ENCODE assay signal across 28 mouse cellular contexts in genomic region chr12:103962337-103962736, GRCm38 (mm10). TPM values are rescaled to one million over a fixed set of nuclear protein-coding genes. Genes with fewer than 3 reads are reported as not detected.
"Had no signal": no experiment of that assay in that cellular context is flagged by ENCODE, and none has a peak within 500 bp of the region (broad histone marks: within the 10 kb centered on the region; RNA-seq: fewer than 3 reads in every experiment).

No protein-coding gene starts in this region.

- H3K4me2 ChIP-seq: limb, embryonic 13.5 days; liver, embryonic 15.5 days; midbrain, embryonic 11.5 days; neural tube, embryonic 13.5 days; stomach, embryonic 15.5 days had no signal

- H3K9ac ChIP-seq: limb, embryonic 13.5 days; liver, embryonic 15.5 days; neural tube, embryonic 13.5 days; stomach, embryonic 15.5 days had no signal

- H3K9me3 ChIP-seq: limb, embryonic 10.5 days; limb, embryonic 13.5 days; liver, embryonic 15.5 days; stomach, embryonic 15.5 days had no signal

- H3K4me3 ChIP-seq: limb, embryonic 10.5 days; limb, embryonic 13.5 days; liver, embryonic 15.5 days; neural tube, embryonic 13.5 days; stomach, embryonic 15.5 days had no signal

- H3K36me3 ChIP-seq: limb, embryonic 10.5 days; limb, embryonic 13.5 days; liver, embryonic 15.5 days; neural tube, embryonic 13.5 days; stomach, embryonic 15.5 days had no signal

- H3K27me3 ChIP-seq: limb, embryonic 13.5 days; liver, embryonic 15.5 days; neural tube, embryonic 13.5 days; stomach, embryonic 15.5 days had no signal

- H3K4me1 ChIP-seq: limb, embryonic 10.5 days; limb, embryonic 13.5 days; liver, embryonic 15.5 days; neural tube, embryonic 13.5 days; stomach, embryonic 15.5 days had no signal

- H3K27ac ChIP-seq: limb, embryonic 10.5 days; limb, embryonic 13.5 days; liver, embryonic 15.5 days; neural tube, embryonic 13.5 days; stomach, embryonic 15.5 days had no signal

- ATAC-seq: inflammation-experienced regulatory T-cells, adult 6 months; intestine, embryonic 16.5 days had no signal

- DNase-seq: kidney, adult 2 months; kidney, postnatal 10 days; liver; lung, adult 2 months; lung, postnatal 14 days; lung, postnatal 4 days; midbrain, embryonic 14.5 days; retina, postnatal 1 day; right cerebral cortex, postnatal 25 days; spleen, adult 18-20 months; thymus, postnatal 25 days had no signal

RNA-seq across cellular contexts. Expression of gene Serpina1e, which starts 3.6 kb away (rescaled TPM):
- total RNA-seq: layer of hippocampus, adult 18-20 months; layer of hippocampus, postnatal 14 days; left cerebral cortex, adult 8-10 months; left cerebral cortex, postnatal 25 days; megakaryocyte progenitor cell, adult 5-6 weeks; megakaryocyte-erythroid progenitor cell, adult 5-6 weeks; midbrain, postnatal 0 days; neutrophil, adult 5-6 weeks had no signal
- polyA plus RNA-seq: inflammation-experienced regulatory T-cells, adult 6 months; limb, embryonic 10.5 days; limb, embryonic 13.5 days; midbrain, embryonic 11.5 days; midbrain, embryonic 14.5 days; midbrain, postnatal 0 days; neural tube, embryonic 13.5 days had no signal

RNA-seq across cellular contexts. Expression of gene Serpina11, which starts 27.4 kb away (rescaled TPM):
- total RNA-seq: layer of hippocampus, adult 18-20 months; layer of hippocampus, postnatal 14 days; left cerebral cortex, postnatal 25 days; megakaryocyte progenitor cell, adult 5-6 weeks; megakaryocyte-erythroid progenitor cell, adult 5-6 weeks; midbrain, postnatal 0 days had no signal
- polyA plus RNA-seq: inflammation-experienced regulatory T-cells, adult 6 months; limb, embryonic 10.5 days; limb, embryonic 13.5 days; lung, adult 2 months; lung, embryonic 16.5 days; midbrain, embryonic 11.5 days; midbrain, embryonic 14.5 days; midbrain, postnatal 0 days; neural tube, embryonic 13.5 days had no signal

RNA-seq across cellular contexts. Expression of gene Serpina9, which starts 51.2 kb away (rescaled TPM):
- total RNA-seq: megakaryocyte progenitor cell, adult 5-6 weeks; megakaryocyte-erythroid progenitor cell, adult 5-6 weeks; midbrain, postnatal 0 days; neutrophil, adult 5-6 weeks had no signal
- polyA plus RNA-seq: kidney, adult 2 months; limb, embryonic 10.5 days; limb, embryonic 13.5 days; liver, embryonic 15.5 days; midbrain, embryonic 11.5 days; midbrain, embryonic 14.5 days; neural tube, embryonic 13.5 days; stomach, embryonic 15.5 days had no signal

RNA-seq across cellular contexts. Expression of gene Serpina1c, which starts 57.6 kb away (rescaled TPM):
- total RNA-seq: layer of hippocampus, adult 18-20 months; layer of hippocampus, postnatal 14 days; left cerebral cortex, adult 8-10 months; left cerebral cortex, postnatal 25 days; megakaryocyte progenitor cell, adult 5-6 weeks; megakaryocyte-erythroid progenitor cell, adult 5-6 weeks; midbrain, postnatal 0 days; neutrophil, adult 5-6 weeks had no signal
- polyA plus RNA-seq: inflammation-experienced regulatory T-cells, adult 6 months; limb, embryonic 10.5 days; limb, embryonic 13.5 days; midbrain, embryonic 11.5 days; midbrain, embryonic 14.5 days; midbrain, postnatal 0 days; neural tube, embryonic 13.5 days had no signal
